Mouse (Mus musculus) forebrain, embryonic 10.5 days (tissue): ENCODE data around the gene Rgs19. TPM values are rescaled to one million over a fixed set of nuclear protein-coding genes. Genes with fewer than 3 reads are reported as not detected.
A peak's percentile ranks its signal among the peaks of the same experiment; 100 is the strongest.

Experiments used
- DNase-seq: peaks from one replicate; pipeline ENCODE4 v3.0.0-alpha.2; 2017; ENCODE audit warnings: low spot score; ENCODE audit errors: extremely low spot score
- H3K27ac ChIP-seq: fragments of 300-500 bp; sonication (generic); 2 replicates; pipeline ENCODE4 v1.5.1; 2016; ENCODE audit warnings: mild to moderate bottlenecking
- H3K27me3 ChIP-seq: fragments of 300-500 bp; sonication (generic); 2 replicates; pipeline ENCODE4 v1.6.1; 2016; ENCODE audit warnings: mild to moderate bottlenecking; ENCODE audit not compliant: poor library complexity, severe bottlenecking
- H3K36me3 ChIP-seq: fragments of 300-500 bp; sonication (generic); replicated peaks from 2 replicates; pipeline ENCODE4 v1.6.1; 2016; ENCODE audit warnings: mild to moderate bottlenecking, moderate library complexity
- H3K4me1 ChIP-seq: fragments of 300-500 bp; sonication (generic); 2 replicates; pipeline ENCODE4 v1.6.1; 2016
- H3K4me3 ChIP-seq: fragments of 300-500 bp; sonication (generic); 2 replicates; pipeline ENCODE4 v1.5.1; 2016; ENCODE audit warnings: mild to moderate bottlenecking, moderate library complexity
- H3K9me3 ChIP-seq: fragments of 300-500 bp; sonication (generic); 2 replicates; pipeline ENCODE4 v1.6.1; 2016; ENCODE audit warnings: mild to moderate bottlenecking, moderate library complexity
- WGBS: fragments of 180-500 bp; shearing (Covaris S2); methylation state at CpG from one replicate; pipeline ENCODE4 v1.1.7; 2016; 5-methylcytosine and 5-hydroxymethylcytosine counted together
- polyA plus RNA-seq: library from polyadenylated mRNA; unstranded; fragments of >200 nt; fragmentation: Nextera tagmentation; extraction: Ambion mirVana; gene quantifications from 2 replicates; pipeline ENCODE4 v1.2.1, GENCODE M21; 2016

The Rgs19 gene
- polyA plus RNA-seq, 1 experiment from 2014 or later: 75.0 TPM

- Histone ChIP-seq H3K36me3 (peaks cover 7% of the 10 kb centered on the region; the same call in 1 of the 2 replicates), H3K9me3 (no peaks in the 10 kb centered on the region), H3K27ac (peak overlapping the region; percentile 53; the same call in 1 of the 2 replicates), H3K4me3 (no peak overlapping the region), H3K27me3 (peaks cover 9% of the 10 kb centered on the region), H3K4me1 (peaks cover 37% of the 10 kb centered on the region)
- 88% methylated on average over 3 of the region's 3 CpGs for WGBS
- no peak for DNase-seq
Observed at GRCm38 (mm10) chr2:181662620-181663297, 31.0 kb downstream of the Rgs19 start.

GRCm38 (mm10) chr2:181659609-181660055 is 34.1 kb downstream of the Rgs19 start:
- Histone ChIP-seq H3K4me3 (no peak overlapping the region), H3K27ac (peak overlapping the region; percentile 26; the same call in 1 of the 2 replicates), H3K36me3 (peaks cover 37% of the 10 kb centered on the region), H3K9me3 (no peaks in the 10 kb centered on the region), H3K4me1 (peaks cover 40% of the 10 kb centered on the region), H3K27me3 (no peaks in the 10 kb centered on the region)
- WGBS: 11% methylated on average over 9 of the region's 9 CpGs
- DNase-seq: peak; percentile 60

GRCm38 (mm10) chr2:181658930-181659555 is 34.7 kb downstream of the Rgs19 start:
- Histone ChIP-seq H3K27ac (no peak overlapping the region), H3K36me3 (peaks cover 43% of the 10 kb centered on the region), H3K9me3 (no peaks in the 10 kb centered on the region), H3K27me3 (no peaks in the 10 kb centered on the region), H3K4me1 (peaks cover 40% of the 10 kb centered on the region), H3K4me3 (no peak overlapping the region)
- WGBS: 33% methylated on average over 17 of the region's 17 CpGs
- no peak for DNase-seq

GRCm38 (mm10) chr2:181658528-181658927 is 35.2 kb downstream of the Rgs19 start:
- DNase-seq: no peak
- H3K4me1 ChIP-seq: peaks cover 39% of the 10 kb centered on the region
- 82% methylated on average over 7 of the region's 7 CpGs for WGBS
- no peaks in the 10 kb centered on the region for H3K27me3 ChIP-seq
- no peaks in the 10 kb centered on the region for H3K9me3 ChIP-seq
- no peak overlapping the region for H3K4me3 ChIP-seq
- no peak overlapping the region for H3K27ac ChIP-seq
- H3K36me3 ChIP-seq: peaks cover 48% of the 10 kb centered on the region

GRCm38 (mm10) chr2:181657441-181657840 is 36.3 kb downstream of the Rgs19 start:
- 89% methylated on average over 2 of the region's 2 CpGs for WGBS
- Histone ChIP-seq H3K9me3 (no peaks in the 10 kb centered on the region), H3K27me3 (no peaks in the 10 kb centered on the region), H3K4me1 (peaks cover 28% of the 10 kb centered on the region), H3K36me3 (peaks cover 59% of the 10 kb centered on the region), H3K4me3 (no peak overlapping the region), H3K27ac (no peak overlapping the region)
- DNase-seq: no peak

GRCm38 (mm10) chr2:181656734-181657133 is 37.0 kb downstream of the Rgs19 start, which contains the start of gene Gm29797:
TSS of gene Gm29797 (plus strand) at chr2:181657034.
- H3K36me3 ChIP-seq: peaks cover 66% of the 10 kb centered on the region

GRCm38 (mm10) chr2:181653523-181653922 is 40.3 kb downstream of the Rgs19 start:
- 92% methylated on average over 1 of the region's 1 CpGs for WGBS
- H3K4me3 ChIP-seq: no peak overlapping the region
- peaks cover 4% of the 10 kb centered on the region for H3K4me1 ChIP-seq
- H3K36me3 ChIP-seq: peaks cover 94% of the 10 kb centered on the region
- no peak overlapping the region for H3K27ac ChIP-seq
- H3K27me3 ChIP-seq: no peaks in the 10 kb centered on the region
- H3K9me3 ChIP-seq: no peaks in the 10 kb centered on the region
- no peak for DNase-seq

More at GRCm38 (mm10) chr2:181656734-181657133, 37.0 kb downstream of the Rgs19 start, which contains the start of gene Gm29797:
- WGBS: 78% methylated on average over 3 of the region's 3 CpGs
- Histone ChIP-seq H3K9me3 (no peaks in the 10 kb centered on the region), H3K4me3 (no peak within 1 kb of the TSS), H3K4me1 (peaks cover 24% of the 10 kb centered on the region), H3K27me3 (no peaks in the 10 kb centered on the region), H3K27ac (no peak within 1 kb of the TSS)
- no peak for DNase-seq

GRCm38 (mm10) chr2:181653065-181653464 is 40.7 kb downstream of the Rgs19 start:
- H3K36me3 ChIP-seq: peaks cover 96% of the 10 kb centered on the region
- no peaks in the 10 kb centered on the region for H3K9me3 ChIP-seq
- no peak overlapping the region for H3K27ac ChIP-seq
- no peaks in the 10 kb centered on the region for H3K27me3 ChIP-seq
- no peak overlapping the region for H3K4me3 ChIP-seq
- H3K4me1 ChIP-seq: 0 out of 2 replicates have a peak, but pooled peaks cover 3% of the 10 kb centered on the region
- no peak for DNase-seq

GRCm38 (mm10) chr2:181648926-181649325 is 44.9 kb downstream of the Rgs19 start:
- H3K36me3 ChIP-seq: peaks cover 98% of the 10 kb centered on the region

GRCm38 (mm10) chr2:181646626-181647472 is 46.9 kb downstream of the Rgs19 start:
- Histone ChIP-seq H3K9me3 (no peaks in the 10 kb centered on the region), H3K4me3 (no peak overlapping the region), H3K4me1 (no peaks in the 10 kb centered on the region), H3K27ac (no peak overlapping the region), H3K27me3 (no peaks in the 10 kb centered on the region), H3K36me3 (peaks cover 96% of the 10 kb centered on the region)
- no peak for DNase-seq
- 95% methylated on average over 6 of the region's 6 CpGs for WGBS

More at GRCm38 (mm10) chr2:181648926-181649325, 44.9 kb downstream of the Rgs19 start:
- Histone ChIP-seq H3K4me3 (no peak overlapping the region), H3K4me1 (no peaks in the 10 kb centered on the region), H3K9me3 (no peaks in the 10 kb centered on the region), H3K27me3 (no peaks in the 10 kb centered on the region), H3K27ac (no peak overlapping the region)
- no peak for DNase-seq
- WGBS: 91% methylated on average over 10 of the region's 10 CpGs

GRCm38 (mm10) chr2:181645666-181646065 is 48.1 kb downstream of the Rgs19 start:
- H3K9me3 ChIP-seq: no peaks in the 10 kb centered on the region
- DNase-seq: no peak
- no peak overlapping the region for H3K27ac ChIP-seq
- no peaks in the 10 kb centered on the region for H3K27me3 ChIP-seq
- no peaks in the 10 kb centered on the region for H3K4me1 ChIP-seq
- 91% methylated on average over 3 of the region's 3 CpGs for WGBS
- H3K36me3 ChIP-seq: peaks cover 96% of the 10 kb centered on the region
- no peak overlapping the region for H3K4me3 ChIP-seq

GRCm38 (mm10) chr2:181644361-181644760 is 49.4 kb downstream of the Rgs19 start:
- WGBS: 91% methylated on average over 2 of the region's 2 CpGs
- Histone ChIP-seq H3K36me3 (peaks cover 96% of the 10 kb centered on the region), H3K27ac (no peak overlapping the region), H3K27me3 (no peaks in the 10 kb centered on the region), H3K9me3 (no peaks in the 10 kb centered on the region), H3K4me3 (no peak overlapping the region), H3K4me1 (no peaks in the 10 kb centered on the region)
- peak; percentile 39 for DNase-seq
